Mouse (Mus musculus) thymus, postnatal 10 days (tissue): ENCODE data around the gene Prss37.

ENCODE experiments used
- DNase-seq, 2 experiments: peaks; one replicate each; pipeline ENCODE4 v3.0.0; 2021; ENCODE audit warnings: low spot score in 2 of 2

Gene Prss37

DNA sequence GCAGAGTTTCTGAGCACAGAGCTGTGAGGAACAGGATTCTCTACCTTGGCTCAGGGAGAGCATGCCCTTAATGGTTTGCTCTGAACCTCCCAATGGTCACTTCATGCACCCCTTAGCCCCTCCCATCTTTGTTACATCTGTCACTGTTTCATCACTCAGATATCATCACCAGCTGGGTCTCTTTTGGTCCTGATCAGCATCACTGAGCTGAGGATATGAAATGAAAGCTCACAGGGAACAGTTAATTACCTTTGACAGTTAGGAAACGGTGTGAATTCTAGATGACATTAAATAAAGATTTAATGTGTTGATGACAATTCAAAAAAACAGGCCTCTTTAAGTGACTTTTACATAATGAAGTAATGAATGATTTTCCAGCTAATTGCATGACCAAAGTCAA, at the start of gene Prss37:
Gene Prss37 (minus strand): TSS at position 101 of the 400 bp plus-strand sequence.
- DNase-seq, result no peak

- no peak for DNase-seq
Measured at GRCm38 (mm10) chr6:40554950-40555349, 35.6 kb upstream of the Prss37 start, which contains the start of gene Olfr461. Olfr461 (minus strand) TSS chr6:40555050.

DNA sequence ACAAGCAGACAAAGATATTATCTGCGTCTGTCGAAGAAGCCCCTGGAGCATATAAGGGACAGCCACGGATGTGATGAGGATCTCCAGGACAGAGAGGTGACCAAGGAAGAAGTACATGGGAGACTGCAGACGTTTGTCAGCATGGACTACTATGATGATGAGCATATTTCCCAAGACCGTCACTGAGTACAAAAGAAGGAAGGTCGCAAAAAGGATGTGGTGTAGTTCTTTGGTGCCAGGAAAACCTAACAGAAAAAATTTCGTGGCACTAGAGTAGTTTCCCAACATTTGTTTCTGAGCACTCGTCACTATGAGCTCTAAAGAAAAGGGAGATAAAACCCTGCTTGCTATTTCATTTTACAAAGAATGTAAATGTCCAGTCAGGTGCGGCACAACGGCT, 25.4 kb upstream of the Prss37 start:
- DNase-seq, result no peak

DNA sequence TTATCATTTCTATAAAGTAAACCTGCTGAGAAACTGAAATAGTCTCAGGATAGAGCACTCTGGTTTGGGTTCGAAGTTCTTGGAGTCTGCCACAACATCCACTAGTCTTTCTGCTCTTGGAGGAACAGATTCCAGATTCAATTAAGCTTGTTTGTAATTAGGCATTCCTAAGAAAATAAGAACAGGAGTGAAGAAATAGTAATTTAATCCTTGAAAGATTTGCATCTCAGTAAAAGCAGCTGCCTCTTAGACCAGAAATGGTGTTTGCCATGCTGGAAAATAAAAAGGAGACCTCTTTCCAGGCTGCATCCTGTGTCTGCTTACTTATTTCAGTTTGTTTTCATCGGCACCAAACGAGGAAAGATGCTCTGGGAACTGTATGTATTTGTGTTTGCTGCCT, 26.1 kb downstream of the Prss37 start, which contains the start of gene Tas2r108:
Gene Tas2r108 (plus strand): TSS at position 301 of the 400 bp plus-strand sequence.
- no peak for DNase-seq

- no peak for DNase-seq
Measured at GRCm38 (mm10) chr6:40490933-40491332, 28.4 kb downstream of the Prss37 start, which contains the start of gene Tas2r137. Tas2r137 (plus strand) TSS chr6:40491233.

DNA sequence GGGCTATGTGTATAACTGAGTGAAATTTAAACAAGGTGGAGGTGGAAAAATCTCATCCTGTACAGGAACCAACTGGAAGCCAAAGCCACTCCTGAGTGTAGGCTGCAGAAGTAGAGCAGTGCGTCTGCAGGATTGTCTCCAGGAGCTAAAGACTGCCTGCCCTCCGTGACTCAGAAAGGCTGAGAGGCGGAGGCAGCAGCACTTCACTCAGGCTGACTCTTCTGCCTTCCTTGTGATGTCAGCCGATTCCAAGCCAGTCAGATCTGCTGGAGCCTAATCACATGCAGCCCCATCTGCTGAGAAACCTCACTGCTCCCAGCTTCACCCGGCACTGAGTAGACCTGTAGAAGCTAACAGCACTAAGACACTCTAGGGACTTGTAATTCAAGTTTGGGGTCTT, 37.0 kb downstream of the Prss37 start:
- DNase-seq, result no peak

GRCm38 (mm10) chr6:40479705-40480104, 39.6 kb downstream of the Prss37 start:
- no peak for DNase-seq

GRCm38 (mm10) chr6:40476132-40476531, 43.2 kb downstream of the Prss37 start:
- no peak for DNase-seq

DNA sequence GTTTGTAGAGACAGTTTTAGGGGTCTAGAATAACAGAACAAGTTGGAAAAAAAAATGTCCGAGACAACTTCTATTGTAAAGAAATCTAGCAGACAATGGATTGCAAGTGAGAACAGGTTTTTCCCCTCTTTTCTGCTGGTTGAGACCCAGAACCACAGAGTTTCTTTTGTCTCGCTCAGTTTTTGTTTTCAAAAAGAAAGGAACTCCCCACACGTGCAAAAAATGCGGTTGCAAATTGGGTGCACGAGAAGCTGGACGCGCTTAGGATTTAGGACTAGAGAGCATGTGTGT, 47.6 kb downstream of the Prss37 start:
- DNase-seq, result no peak

- DNase-seq, result peak; percentile 88 to 91
Measured at GRCm38 (mm10) chr6:40470916-40471719, 48.2 kb downstream of the Prss37 start, which contains the start of gene Ssbp1. Ssbp1 (plus strand) TSS chr6:40471352.

DNA sequence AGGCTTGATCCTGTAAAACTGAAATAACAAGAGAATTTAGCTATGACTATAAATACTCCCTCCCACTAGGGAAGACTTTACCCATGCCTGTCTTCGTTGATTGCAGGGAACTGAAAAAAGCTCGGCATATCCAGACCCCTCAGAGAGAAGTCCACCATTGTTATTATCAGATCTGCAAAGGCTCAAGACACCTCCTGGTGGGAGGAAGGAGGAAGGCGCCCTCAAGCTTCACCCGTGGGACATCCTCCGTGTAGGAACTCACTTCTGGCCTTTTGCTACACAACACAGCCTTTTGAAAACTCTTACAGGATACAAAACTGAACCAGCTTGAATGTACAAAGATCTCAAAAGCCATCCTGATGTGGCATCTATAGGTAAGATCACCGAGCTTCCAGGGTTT, 53.6 kb downstream of the Prss37 start:
- peak in 1 of 2 experiments; percentile 9 for DNase-seq
